Mouse (Mus musculus) brain, embryonic 18.5 days (tissue): Measurements from ENCODE around the gene Asic5.

Experiments used
- DNase-seq: peaks from one replicate; pipeline ENCODE4 v3.0.0-alpha.2; 2012; ENCODE audit warnings: low read depth, low spot score

Gene Asic5

GRCm38 (mm10) chr3:82007002-82007401 lies 24.9 kb downstream of the Asic5 start:
- no peak for DNase-seq

GRCm38 (mm10) chr3:82014148-82014703 lies 32.1 kb downstream of the Asic5 start:
- peak; percentile 28 for DNase-seq

GRCm38 (mm10) chr3:82022421-82022920 lies 40.4 kb downstream of the Asic5 start:
- no peak for DNase-seq

GRCm38 (mm10) chr3:82023065-82023464 lies 41.0 kb downstream of the Asic5 start:
- DNase-seq, result no peak

GRCm38 (mm10) chr3:82027286-82027685 lies 45.2 kb downstream of the Asic5 start:
- DNase-seq, result no peak

- DNase-seq, result no peak
These were observed 47.1 kb downstream of the Asic5 start for GRCm38 (mm10) chr3:82029229-82029628.

GRCm38 (mm10) chr3:82030008-82030748 lies 48.1 kb downstream of the Asic5 start:
- no peak for DNase-seq

GRCm38 (mm10) chr3:82036262-82037044 lies 54.4 kb downstream of the Asic5 start:
- DNase-seq, result no peak

- no peak for DNase-seq
These were observed 61.6 kb downstream of the Asic5 start for GRCm38 (mm10) chr3:82043676-82044075.

GRCm38 (mm10) chr3:82044902-82045301 lies 62.8 kb downstream of the Asic5 start:
- DNase-seq, result no peak

GRCm38 (mm10) chr3:82046087-82046486 lies 64.0 kb downstream of the Asic5 start:
- peak; percentile 59 for DNase-seq

- DNase-seq, result peak; percentile 45
These were observed 65.1 kb downstream of the Asic5 start for GRCm38 (mm10) chr3:82047100-82047753.

GRCm38 (mm10) chr3:82048078-82048477 lies 66.0 kb downstream of the Asic5 start:
- no peak for DNase-seq

- DNase-seq, result no peak
These were observed 66.6 kb downstream of the Asic5 start for GRCm38 (mm10) chr3:82048681-82049080.

GRCm38 (mm10) chr3:82051468-82051867 lies 69.4 kb downstream of the Asic5 start:
- no peak for DNase-seq

GRCm38 (mm10) chr3:82052029-82052428 lies 69.9 kb downstream of the Asic5 start:
- DNase-seq, result no peak

GRCm38 (mm10) chr3:82054283-82054974 lies 72.3 kb downstream of the Asic5 start:
- no peak for DNase-seq

GRCm38 (mm10) chr3:82057201-82057600 lies 75.1 kb downstream of the Asic5 start:
- DNase-seq, result no peak

- DNase-seq, result no peak
These were observed 79.5 kb downstream of the Asic5 start for GRCm38 (mm10) chr3:82061402-82062180.

- no peak for DNase-seq
These were observed 85.7 kb downstream of the Asic5 start for GRCm38 (mm10) chr3:82067830-82068229.
